Mouse (Mus musculus) intestine, embryonic 14.5 days (tissue): ENCODE data around the gene Pde10a. TPM values are rescaled to one million over a fixed set of nuclear protein-coding genes. Genes with fewer than 3 reads are reported as not detected.

ENCODE experiments used
- ATAC-seq: fragments of 200-750 bp; cut with Nextera tagmentation; replicated peaks from 2 replicates; pipeline ENCODE4 v1.8.0; 2017; ENCODE audit warnings: low read depth, moderate number of reproducible peaks, moderate TSS enrichment, moderate library complexity; ENCODE audit not compliant: low FRiP score, low TSS enrichment
- DNase-seq: peaks from one replicate; pipeline ENCODE4 v3.0.0-alpha.2; 2018; ENCODE audit warnings: low spot score
- H3K27ac ChIP-seq: fragments of 300-500 bp; sonication (generic); 2 replicates; pipeline ENCODE4 v1.5.1; 2014; ENCODE audit warnings: low read depth, mild to moderate bottlenecking, control low read depth
- H3K27me3 ChIP-seq: fragments of 300-500 bp; sonication (generic); replicated peaks from 2 replicates; pipeline ENCODE4 v1.6.1; 2014; ENCODE audit warnings: low read length, control low read depth; ENCODE audit not compliant: control insufficient read depth, insufficient read depth
- H3K36me3 ChIP-seq: fragments of 300-500 bp; sonication (generic); 2 replicates; pipeline ENCODE4 v1.6.1; 2014; ENCODE audit warnings: low read length, control low read depth; ENCODE audit not compliant: control insufficient read depth, insufficient read depth
- H3K4me1 ChIP-seq: fragments of 300-500 bp; sonication (generic); replicated peaks from 2 replicates; pipeline ENCODE4 v1.6.1; 2014; ENCODE audit warnings: low read length, control low read depth, mixed read lengths; ENCODE audit not compliant: control insufficient read depth, insufficient read depth
- H3K4me2 ChIP-seq: fragments of 300-500 bp; sonication (generic); 2 replicates; pipeline ENCODE4 v1.6.1; 2014; ENCODE audit warnings: low read length
- H3K4me3 ChIP-seq: fragments of 300-500 bp; sonication (generic); 2 replicates; pipeline ENCODE4 v1.5.1; 2014; ENCODE audit warnings: low read depth, low read length, control low read depth, mixed read lengths
- H3K9ac ChIP-seq: fragments of 300-500 bp; sonication (generic); 2 replicates; pipeline ENCODE4 v1.6.1; 2014; ENCODE audit warnings: mild to moderate bottlenecking, low read length
- H3K9me3 ChIP-seq: fragments of 300-500 bp; sonication (generic); 2 replicates; pipeline ENCODE4 v1.6.1; 2016; ENCODE audit warnings: low read length, control low read depth; ENCODE audit not compliant: control insufficient read depth
- WGBS: fragments of 180-500 bp; shearing (Covaris S2); extraction: QIAGEN DNeasy Blood & Tissue Kit; methylation state at CpG from one replicate; pipeline ENCODE4 v1.1.7; 2014; 5-methylcytosine and 5-hydroxymethylcytosine counted together
- polyA plus RNA-seq: library from polyadenylated mRNA; unstranded; fragments of >200 nt; fragmentation: Nextera tagmentation; extraction: Ambion mirVana; gene quantifications from 2 replicates; pipeline ENCODE4 v1.2.1, GENCODE M21; 2014

The Pde10a gene
- polyA plus RNA-seq, 1 experiment from 2014 or later: 1.4 TPM

- H3K9ac ChIP-seq: no peak overlapping the region
- no peak overlapping the region for H3K27ac ChIP-seq
- H3K4me2 ChIP-seq: no peak overlapping the region
- H3K4me1 ChIP-seq: no peaks in the 10 kb centered on the region
- H3K36me3 ChIP-seq: no peaks in the 10 kb centered on the region
- no peak overlapping the region for H3K4me3 ChIP-seq
- H3K9me3 ChIP-seq: 0 out of 2 replicates have a peak, but pooled peaks cover 3% of the 10 kb centered on the region
- DNase-seq: no peak
- WGBS: 83% methylated on average over 3 of the region's 3 CpGs
- no peaks in the 10 kb centered on the region for H3K27me3 ChIP-seq
- ATAC-seq: no peak
Measured at GRCm38 (mm10) chr17:8774301-8774700, 249.1 kb downstream of the Pde10a start.

- no peak overlapping the region for H3K4me2 ChIP-seq
- H3K4me3 ChIP-seq: no peak overlapping the region
- H3K9ac ChIP-seq: no peak overlapping the region
- no peaks in the 10 kb centered on the region for H3K4me1 ChIP-seq
- H3K9me3 ChIP-seq: no peaks in the 10 kb centered on the region
- H3K36me3 ChIP-seq: no peaks in the 10 kb centered on the region
- ATAC-seq (no peak), DNase-seq (no peak)
- 84% methylated on average over 11 of the region's 11 CpGs for WGBS
- H3K27me3 ChIP-seq: no peaks in the 10 kb centered on the region
- no peak overlapping the region for H3K27ac ChIP-seq
Measured at GRCm38 (mm10) chr17:8775571-8776161, 250.5 kb downstream of the Pde10a start.

GRCm38 (mm10) chr17:8777710-8778109, 252.5 kb downstream of the Pde10a start:
- Histone ChIP-seq H3K36me3 (no peaks in the 10 kb centered on the region), H3K9ac (no peak overlapping the region), H3K27me3 (no peaks in the 10 kb centered on the region), H3K27ac (no peak overlapping the region), H3K4me1 (no peaks in the 10 kb centered on the region), H3K9me3 (no peaks in the 10 kb centered on the region), H3K4me3 (no peak overlapping the region), H3K4me2 (no peak overlapping the region)
- ATAC-seq (no peak), DNase-seq (no peak)
- 91% methylated on average over 6 of the region's 6 CpGs for WGBS

GRCm38 (mm10) chr17:8778839-8779238, 253.7 kb downstream of the Pde10a start:
- Histone ChIP-seq H3K27ac (no peak overlapping the region), H3K4me3 (no peak overlapping the region), H3K36me3 (no peaks in the 10 kb centered on the region), H3K27me3 (no peaks in the 10 kb centered on the region), H3K9ac (no peak overlapping the region), H3K4me1 (no peaks in the 10 kb centered on the region), H3K4me2 (no peak overlapping the region), H3K9me3 (no peaks in the 10 kb centered on the region)
- DNase-seq (no peak), ATAC-seq (no peak)
- WGBS: 56% methylated on average over 5 of the region's 5 CpGs

GRCm38 (mm10) chr17:8780484-8780883, 255.3 kb downstream of the Pde10a start:
- Histone ChIP-seq H3K9me3 (no peaks in the 10 kb centered on the region), H3K36me3 (no peaks in the 10 kb centered on the region), H3K4me2 (no peak overlapping the region), H3K9ac (no peak overlapping the region), H3K4me1 (no peaks in the 10 kb centered on the region), H3K27ac (no peak overlapping the region), H3K4me3 (no peak overlapping the region), H3K27me3 (no peaks in the 10 kb centered on the region)
- WGBS: 83% methylated on average over 4 of the region's 4 CpGs
- ATAC-seq: no peak
- DNase-seq: no peak

GRCm38 (mm10) chr17:8781040-8781439, 255.9 kb downstream of the Pde10a start:
- Histone ChIP-seq H3K9ac (no peak overlapping the region), H3K9me3 (no peaks in the 10 kb centered on the region), H3K4me1 (no peaks in the 10 kb centered on the region), H3K4me3 (no peak overlapping the region), H3K27ac (no peak overlapping the region), H3K27me3 (no peaks in the 10 kb centered on the region), H3K4me2 (no peak overlapping the region), H3K36me3 (no peaks in the 10 kb centered on the region)
- WGBS: 88% methylated on average over 2 of the region's 2 CpGs
- DNase-seq: no peak
- ATAC-seq: no peak

- Histone ChIP-seq H3K27me3 (no peaks in the 10 kb centered on the region), H3K4me2 (no peak overlapping the region), H3K27ac (no peak overlapping the region), H3K4me1 (no peaks in the 10 kb centered on the region), H3K9ac (no peak overlapping the region), H3K4me3 (no peak overlapping the region), H3K9me3 (no peaks in the 10 kb centered on the region), H3K36me3 (no peaks in the 10 kb centered on the region)
- ATAC-seq: no peak
- DNase-seq: no peak
- WGBS: 71% methylated on average over 1 of the region's 1 CpGs
Measured at GRCm38 (mm10) chr17:8781576-8781975, 256.4 kb downstream of the Pde10a start.

- WGBS: 90% methylated on average over 6 of the region's 6 CpGs
- DNase-seq (no peak), ATAC-seq (no peak)
- no peaks in the 10 kb centered on the region for H3K9me3 ChIP-seq
- no peak overlapping the region for H3K9ac ChIP-seq
- no peaks in the 10 kb centered on the region for H3K4me1 ChIP-seq
- no peaks in the 10 kb centered on the region for H3K27me3 ChIP-seq
- no peaks in the 10 kb centered on the region for H3K36me3 ChIP-seq
- no peak overlapping the region for H3K27ac ChIP-seq
- H3K4me2 ChIP-seq: no peak overlapping the region
- H3K4me3 ChIP-seq: no peak overlapping the region
Measured at GRCm38 (mm10) chr17:8785908-8786307, 260.7 kb downstream of the Pde10a start.

- Histone ChIP-seq H3K4me1 (no peaks in the 10 kb centered on the region), H3K9ac (no peak overlapping the region), H3K4me3 (no peak overlapping the region), H3K4me2 (no peak overlapping the region), H3K36me3 (no peaks in the 10 kb centered on the region), H3K27me3 (no peaks in the 10 kb centered on the region), H3K9me3 (no peaks in the 10 kb centered on the region), H3K27ac (no peak overlapping the region)
- ATAC-seq (no peak), DNase-seq (no peak)
- WGBS: 81% methylated on average over 4 of the region's 4 CpGs
Measured at GRCm38 (mm10) chr17:8786484-8786883, 261.3 kb downstream of the Pde10a start.
